Mouse (Mus musculus): Measurements from ENCODE around the gene Ttyh3. TPM values are rescaled to one million over a fixed set of nuclear protein-coding genes. Genes with fewer than 3 reads are reported as not detected.

The Ttyh3 gene
- polyA plus RNA-seq, 1 experiment, result 72.5 TPM

DNA sequence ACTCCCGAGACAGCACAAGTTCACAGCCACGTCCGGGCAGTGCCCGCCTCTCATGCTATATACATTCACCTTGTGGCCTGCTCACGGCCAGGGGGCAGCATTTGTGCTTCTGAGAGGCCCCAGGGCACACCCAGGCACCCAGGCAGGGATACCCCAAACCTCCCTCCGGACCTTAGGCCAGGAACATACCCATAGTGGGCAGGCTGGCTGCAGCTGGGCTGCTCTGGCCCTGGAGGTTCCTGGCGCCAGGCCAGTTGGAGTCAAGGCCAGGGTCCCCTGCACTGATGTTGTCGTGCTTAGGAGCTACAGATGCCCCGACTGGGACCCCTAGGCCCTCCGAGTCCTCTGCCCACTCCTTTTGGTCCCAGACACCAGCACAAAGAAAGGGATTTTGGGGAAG lies 27.3 kb downstream of the Ttyh3 start:
- Histone ChIP-seq H3K4me1 (ENCODE audit: control insufficient read depth, insufficient read depth, insufficient read length, low read length) (peaks cover 22% of the 10 kb centered on the region), H3K27me3 (ENCODE audit: control insufficient read depth, insufficient read depth, low read length) (no peaks in the 10 kb centered on the region), H3K27ac (ENCODE audit: insufficient read depth, low read depth, low read length) (no peak overlapping the region), H3K4me3 (ENCODE audit: low read depth, low read length) (no peak overlapping the region), H3K36me3 (ENCODE audit: control insufficient read depth, insufficient read depth, low read length) (peaks cover 13% of the 10 kb centered on the region; the same call in 1 of the 2 replicates)
- 78% methylated on average over 10 of the region's 10 CpGs for WGBS
- TF ChIP-seq POLR2A (IDR thresholded peaks at IDR 0.05; ENCODE audit: low read depth, low read length) (no peak), CTCF (IDR thresholded peaks at IDR 0.05; ENCODE audit: extremely low read depth, insufficient read length, insufficient replicate concordance, low read depth, low read length) (no peak)

DNA sequence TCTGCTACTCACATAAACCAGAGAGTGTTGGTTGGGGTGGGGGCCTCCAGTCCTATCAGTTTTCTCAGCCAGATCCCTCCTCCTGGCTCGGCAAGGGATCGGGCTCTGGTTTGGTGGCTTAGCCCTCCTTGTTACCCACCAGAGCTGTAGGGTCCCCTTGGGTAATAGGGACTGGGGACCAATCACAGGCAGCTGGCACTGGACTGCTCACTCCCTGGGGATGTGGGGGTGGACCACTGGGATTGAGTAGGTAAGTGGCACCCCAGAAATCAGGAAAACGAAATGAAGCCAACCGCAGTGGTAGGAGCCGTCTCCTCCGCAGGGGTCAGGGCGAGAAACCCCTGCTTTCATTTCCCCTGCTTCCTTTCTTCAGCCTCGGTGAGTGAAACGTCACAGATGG lies 27.7 kb downstream of the Ttyh3 start:
- 82% methylated on average over 9 of the region's 9 CpGs for WGBS
- TF ChIP-seq POLR2A (IDR thresholded peaks at IDR 0.05; ENCODE audit: low read depth, low read length) (no peak), CTCF (IDR thresholded peaks at IDR 0.05; ENCODE audit: extremely low read depth, insufficient read length, insufficient replicate concordance, low read depth, low read length) (no peak)
- Histone ChIP-seq H3K4me3 (ENCODE audit: low read depth, low read length) (no peak overlapping the region), H3K27ac (ENCODE audit: insufficient read depth, low read depth, low read length) (no peak overlapping the region), H3K4me1 (ENCODE audit: control insufficient read depth, insufficient read depth, insufficient read length, low read length) (peaks cover 24% of the 10 kb centered on the region), H3K36me3 (ENCODE audit: control insufficient read depth, insufficient read depth, low read length) (peaks cover 10% of the 10 kb centered on the region; the same call in 1 of the 2 replicates), H3K27me3 (ENCODE audit: control insufficient read depth, insufficient read depth, low read length) (no peaks in the 10 kb centered on the region)

DNA sequence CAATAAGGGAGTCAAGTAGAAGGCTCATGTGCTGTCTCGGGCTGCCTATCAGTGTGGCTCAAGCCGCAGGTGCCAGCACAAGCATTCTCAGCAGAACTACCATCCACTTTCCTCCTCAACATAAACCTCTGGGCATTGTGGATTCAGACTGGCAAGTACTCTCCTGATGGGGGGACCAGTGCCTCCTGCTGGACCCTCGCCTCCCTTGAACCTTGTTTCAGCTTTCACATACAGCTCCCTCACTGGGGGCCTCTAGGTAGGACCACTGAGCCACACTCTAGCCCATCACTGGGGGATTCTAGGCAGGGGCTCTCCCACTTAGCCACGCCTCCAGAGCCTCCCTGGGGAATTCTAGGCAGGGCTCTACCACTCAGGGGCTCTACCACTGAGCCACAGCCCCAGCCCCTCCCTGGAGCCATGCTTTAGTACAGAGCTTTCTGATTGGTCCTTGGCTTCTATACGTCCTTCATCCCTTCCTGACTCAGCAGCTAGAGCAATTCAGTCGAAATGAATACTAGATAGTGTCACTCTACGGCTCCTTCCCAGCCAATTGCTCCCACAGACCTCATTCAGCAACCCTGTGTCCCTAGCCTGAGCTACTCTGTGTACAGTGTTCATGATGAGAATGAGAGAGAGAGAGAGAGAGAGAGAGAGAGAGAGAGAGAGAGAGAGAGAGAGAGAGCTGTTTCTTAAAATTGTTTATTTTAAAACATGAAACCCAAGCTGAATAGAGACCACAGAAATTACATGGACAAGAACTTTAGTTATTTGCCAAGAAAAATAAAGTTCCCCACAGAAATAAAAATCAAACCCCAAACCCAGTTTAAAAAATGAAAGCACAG lies 28.7 kb downstream of the Ttyh3 start:
- 45% methylated on average over 7 of the region's 7 CpGs for WGBS
- peaks cover 6% of the 10 kb centered on the region; the same call in 1 of the 2 replicates for H3K36me3 ChIP-seq (ENCODE audit: control insufficient read depth, insufficient read depth, low read length)
- no peaks in the 10 kb centered on the region for H3K27me3 ChIP-seq (ENCODE audit: control insufficient read depth, insufficient read depth, low read length)
- no peak overlapping the region for H3K4me3 ChIP-seq (ENCODE audit: low read depth, low read length)
- peaks cover 24% of the 10 kb centered on the region for H3K4me1 ChIP-seq (ENCODE audit: control insufficient read depth, insufficient read depth, insufficient read length, low read length)
- TF ChIP-seq POLR2A (IDR thresholded peaks at IDR 0.05; ENCODE audit: low read depth, low read length) (no peak), CTCF (IDR thresholded peaks at IDR 0.05; ENCODE audit: extremely low read depth, insufficient read length, insufficient replicate concordance, low read depth, low read length) (no peak)
- no peak overlapping the region for H3K27ac ChIP-seq (ENCODE audit: insufficient read depth, low read depth, low read length)

DNA sequence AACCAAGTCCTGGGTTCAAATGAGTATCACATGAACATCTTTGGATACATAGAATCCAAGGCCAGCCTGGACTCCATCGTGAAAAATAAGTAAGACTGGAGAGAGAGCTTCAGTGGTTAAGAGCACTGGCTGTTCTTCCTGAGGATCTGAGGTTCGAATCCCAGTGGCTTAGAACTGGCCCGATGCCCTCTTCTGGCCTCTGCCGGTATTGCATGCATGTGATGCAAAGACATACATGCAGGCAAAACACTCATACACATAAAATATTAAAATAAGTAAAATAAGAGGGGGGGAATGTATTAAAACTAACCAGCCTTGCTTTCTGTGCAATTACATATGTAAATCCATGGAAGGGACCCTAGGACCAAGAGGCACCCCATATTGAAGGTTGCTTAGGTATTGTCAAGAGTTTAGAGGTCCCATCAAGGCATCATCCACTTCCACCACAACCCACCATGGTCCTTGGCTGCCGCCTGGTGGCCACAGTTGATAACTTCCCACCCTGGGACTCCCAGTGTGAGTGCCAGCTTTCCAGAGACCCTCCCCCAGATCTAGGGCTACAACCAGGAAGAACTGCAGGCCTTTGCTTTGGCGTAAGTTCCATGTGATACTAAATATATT lies 29.6 kb downstream of the Ttyh3 start:
- TF ChIP-seq POLR2A (IDR thresholded peaks at IDR 0.05; ENCODE audit: low read depth, low read length), result no peak
- TF ChIP-seq CTCF (IDR thresholded peaks at IDR 0.05; ENCODE audit: extremely low read depth, insufficient read length, insufficient replicate concordance, low read depth, low read length), result peak; percentile 86
- WGBS, result 15% methylated on average over 6 of the region's 6 CpGs
- Histone ChIP-seq H3K4me3 (ENCODE audit: low read depth, low read length) (no peak overlapping the region), H3K4me1 (ENCODE audit: control insufficient read depth, insufficient read depth, insufficient read length, low read length) (peaks cover 21% of the 10 kb centered on the region), H3K27ac (ENCODE audit: insufficient read depth, low read depth, low read length) (no peak overlapping the region), H3K27me3 (ENCODE audit: control insufficient read depth, insufficient read depth, low read length) (no peaks in the 10 kb centered on the region), H3K36me3 (ENCODE audit: control insufficient read depth, insufficient read depth, low read length) (peaks cover 5% of the 10 kb centered on the region; the same call in 1 of the 2 replicates)

DNA sequence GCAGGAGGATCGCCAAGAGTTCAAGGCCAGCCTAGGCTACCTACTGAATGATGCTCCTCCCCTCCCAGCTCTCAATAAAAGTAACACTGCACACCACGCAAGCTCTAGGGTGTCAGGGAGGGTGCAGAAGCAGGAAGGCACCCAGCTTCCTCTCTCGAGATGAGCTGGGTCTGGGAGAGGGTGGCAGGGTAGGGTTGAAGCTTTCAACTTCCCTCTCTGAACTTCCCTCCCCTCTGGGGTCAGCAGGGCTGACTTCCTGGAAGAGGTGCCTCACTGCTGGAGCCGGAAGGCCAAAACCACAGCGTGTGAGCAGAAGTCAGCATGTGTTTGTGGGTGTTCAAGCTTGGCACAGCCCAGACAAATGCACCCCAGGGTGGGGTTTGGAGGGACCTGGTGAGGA lies 31.1 kb downstream of the Ttyh3 start:
- TF ChIP-seq CTCF (IDR thresholded peaks at IDR 0.05; ENCODE audit: extremely low read depth, insufficient read length, insufficient replicate concordance, low read depth, low read length) (no peak), POLR2A (IDR thresholded peaks at IDR 0.05; ENCODE audit: low read depth, low read length) (no peak)
- Histone ChIP-seq H3K27ac (ENCODE audit: insufficient read depth, low read depth, low read length) (peak overlapping the region; percentile 70), H3K4me1 (ENCODE audit: control insufficient read depth, insufficient read depth, insufficient read length, low read length) (peaks cover 5% of the 10 kb centered on the region)

DNA sequence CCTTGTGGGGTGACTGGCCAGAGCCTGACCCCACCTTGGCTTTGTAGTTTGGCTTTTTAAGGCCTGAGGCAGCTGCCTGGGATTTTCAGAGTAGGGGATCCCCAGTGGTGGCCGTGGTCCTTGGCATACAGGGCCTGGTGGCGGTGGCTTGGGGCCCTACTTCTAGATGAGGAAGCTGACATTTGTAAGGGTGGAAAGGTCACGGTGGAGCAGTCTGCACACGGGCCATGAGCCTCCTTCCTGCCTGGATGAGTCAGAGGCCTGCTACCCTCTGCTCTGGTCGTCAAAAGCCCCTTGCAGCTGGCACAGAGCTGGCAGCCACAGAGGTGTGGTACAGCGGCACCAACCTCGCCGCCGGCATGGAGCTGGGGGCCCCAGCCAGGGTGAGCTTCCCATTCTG lies 32.1 kb downstream of the Ttyh3 start:
- Histone ChIP-seq H3K27ac (ENCODE audit: insufficient read depth, low read depth, low read length) (peak overlapping the region; percentile 66), H3K4me3 (ENCODE audit: low read depth, low read length) (no peak overlapping the region), H3K4me1 (ENCODE audit: control insufficient read depth, insufficient read depth, insufficient read length, low read length) (peaks cover 14% of the 10 kb centered on the region), H3K27me3 (ENCODE audit: control insufficient read depth, insufficient read depth, low read length) (no peaks in the 10 kb centered on the region), H3K36me3 (ENCODE audit: control insufficient read depth, insufficient read depth, low read length) (peaks cover 7% of the 10 kb centered on the region; the same call in 1 of the 2 replicates)
- no peak for TF ChIP-seq CTCF (IDR thresholded peaks at IDR 0.05; ENCODE audit: extremely low read depth, insufficient read length, insufficient replicate concordance, low read depth, low read length)
- TF ChIP-seq POLR2A (IDR thresholded peaks at IDR 0.05; ENCODE audit: low read depth, low read length), result no peak
- WGBS, result 55% methylated on average over 9 of the region's 9 CpGs

More for the DNA sequence above, 31.1 kb downstream of the Ttyh3 start:
- Histone ChIP-seq H3K36me3 (ENCODE audit: control insufficient read depth, insufficient read depth, low read length) (peaks cover 5% of the 10 kb centered on the region; the same call in 1 of the 2 replicates), H3K4me3 (ENCODE audit: low read depth, low read length) (no peak overlapping the region), H3K27me3 (ENCODE audit: control insufficient read depth, insufficient read depth, low read length) (no peaks in the 10 kb centered on the region)
- 61% methylated on average over 5 of the region's 5 CpGs for WGBS

DNA sequence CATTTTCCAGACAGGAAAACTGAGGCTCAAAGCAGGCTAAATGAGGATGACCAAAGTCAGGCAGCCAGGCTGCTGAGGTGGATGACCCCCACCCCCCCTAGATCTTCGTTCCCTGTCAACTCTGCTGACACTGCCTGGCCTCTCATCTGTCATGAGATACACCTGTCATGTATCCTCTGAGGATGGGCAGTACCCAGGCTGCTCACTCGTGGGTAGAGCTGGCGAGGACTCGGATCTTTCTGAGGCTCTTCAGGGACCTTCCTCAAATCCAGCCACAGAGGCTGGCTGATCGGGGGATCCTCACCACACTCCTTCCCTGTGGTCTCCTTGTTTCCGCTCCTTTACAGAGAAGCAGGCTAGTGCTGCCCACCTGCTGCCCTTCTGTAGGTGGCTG lies 32.7 kb downstream of the Ttyh3 start:
- H3K36me3 ChIP-seq (ENCODE audit: control insufficient read depth, insufficient read depth, low read length), result peaks cover 7% of the 10 kb centered on the region; the same call in 1 of the 2 replicates

More for the DNA sequence above, 32.7 kb downstream of the Ttyh3 start:
- WGBS, result 71% methylated on average over 6 of the region's 6 CpGs
- Histone ChIP-seq H3K4me3 (ENCODE audit: low read depth, low read length) (no peak overlapping the region), H3K27ac (ENCODE audit: insufficient read depth, low read depth, low read length) (peak overlapping the region; percentile 56; the same call in 1 of the 2 replicates), H3K27me3 (ENCODE audit: control insufficient read depth, insufficient read depth, low read length) (no peaks in the 10 kb centered on the region), H3K4me1 (ENCODE audit: control insufficient read depth, insufficient read depth, insufficient read length, low read length) (peaks cover 19% of the 10 kb centered on the region)
- no peak for TF ChIP-seq POLR2A (IDR thresholded peaks at IDR 0.05; ENCODE audit: low read depth, low read length)
- TF ChIP-seq CTCF (IDR thresholded peaks at IDR 0.05; ENCODE audit: extremely low read depth, insufficient read length, insufficient replicate concordance, low read depth, low read length), result no peak

All from small intestine, adult 2 months (tissue).